Mouse (Mus musculus): Measurements from ENCODE around the gene Kcnk13.
"Not testable (repeated sequence)": the region's sequence is repeated elsewhere in the genome, so short reads cannot be mapped to it uniquely, and the experiment has no call there.

The Kcnk13 gene

DNA sequence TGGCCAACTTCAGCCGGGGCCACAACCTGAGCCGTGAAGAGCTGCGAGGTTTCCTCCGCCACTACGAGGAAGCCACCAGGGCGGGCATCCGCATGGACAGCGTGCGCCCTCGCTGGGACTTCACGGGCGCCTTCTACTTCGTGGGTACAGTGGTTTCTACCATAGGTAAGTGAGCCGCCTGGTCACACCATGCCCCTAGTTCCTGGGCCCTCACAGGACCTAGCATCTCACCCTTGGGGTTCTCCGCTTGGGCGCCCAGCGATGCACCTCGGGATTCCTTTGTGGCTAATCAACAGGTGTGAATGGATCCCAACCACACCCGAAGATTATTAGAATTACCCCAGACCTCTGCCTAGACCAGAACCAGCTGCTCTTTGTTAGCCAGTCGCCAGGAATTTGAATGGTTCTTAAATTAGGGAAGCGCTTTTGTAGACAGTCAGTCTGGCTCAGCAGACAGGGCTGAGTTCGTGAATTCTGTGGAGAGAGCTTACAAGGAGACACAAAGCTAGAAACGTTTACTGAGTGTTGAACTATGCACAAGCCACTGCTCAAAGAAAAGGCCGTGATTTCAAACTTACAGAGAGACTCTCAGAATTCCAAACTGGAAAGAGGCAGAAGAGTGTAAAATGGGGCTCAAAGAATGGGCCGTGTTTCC is 1.9 kb downstream of the Kcnk13 start:
- peak in 1 of 2 experiments; percentile 38 for DNase-seq

GRCm38 (mm10) chr12:99966881-99967363 is 2.6 kb downstream of the Kcnk13 start:
- DNase-seq, result peak; percentile 36 to 55

DNA sequence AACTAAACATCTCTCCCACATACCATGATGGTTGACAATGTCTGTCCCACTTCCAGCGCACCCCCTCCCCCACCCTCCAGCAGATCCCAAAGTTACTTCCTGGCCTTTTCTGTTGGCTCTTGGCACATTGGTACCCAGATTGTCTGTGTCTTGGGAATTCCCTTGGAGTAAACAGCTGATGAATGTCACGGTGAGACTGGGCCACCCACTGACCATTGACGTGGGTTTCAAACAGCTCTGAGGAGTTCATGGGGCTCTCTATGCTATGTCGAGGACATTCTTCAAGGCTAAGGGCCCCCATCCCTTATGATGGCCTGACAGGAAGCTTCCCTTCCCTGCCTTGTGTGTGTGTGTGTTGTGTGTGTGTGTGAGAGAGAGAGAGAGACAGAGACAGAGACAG is 5.6 kb downstream of the Kcnk13 start:
- no peak for DNase-seq

DNA sequence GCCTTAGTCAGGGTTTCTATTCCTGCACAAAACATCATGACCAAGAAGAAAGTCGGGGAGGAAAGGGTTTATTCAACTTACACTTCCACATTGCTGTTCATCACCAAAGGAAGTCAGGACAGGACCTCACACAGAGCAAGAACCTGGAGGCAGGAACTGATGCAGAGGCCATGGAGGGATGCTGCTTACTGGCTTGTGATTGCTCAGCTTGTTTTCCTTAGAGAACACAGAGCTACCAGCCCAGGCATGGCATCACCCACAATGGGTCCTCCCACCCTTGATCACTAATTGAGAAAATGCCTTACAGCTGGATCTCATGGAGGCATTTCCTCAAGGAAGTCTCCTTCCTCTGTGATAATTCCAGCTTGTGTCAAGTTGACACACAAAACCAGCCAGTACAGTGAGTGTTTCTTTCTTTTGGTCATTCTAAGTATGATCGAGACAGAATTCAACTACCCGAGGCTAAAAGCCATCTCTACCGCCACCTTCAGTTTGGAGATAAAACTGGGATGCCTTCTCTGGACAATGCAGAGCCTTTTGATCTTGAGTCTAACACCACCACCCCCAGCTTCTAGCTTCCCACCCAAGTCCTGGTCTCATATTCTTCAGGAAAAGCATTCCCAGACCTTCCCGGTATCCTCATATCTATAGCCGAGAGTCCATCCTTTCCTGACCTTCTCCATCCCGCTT is 7.1 kb downstream of the Kcnk13 start:
- DNase-seq, result not testable (repeated sequence)

- no peak for DNase-seq
These were observed 8.5 kb downstream of the Kcnk13 start for GRCm38 (mm10) chr12:99972825-99973224.

GRCm38 (mm10) chr12:99973659-99974058 is 9.4 kb downstream of the Kcnk13 start:
- DNase-seq, result no peak

GRCm38 (mm10) chr12:99979541-99979940 is 15.2 kb downstream of the Kcnk13 start:
- DNase-seq, result no peak

- DNase-seq, result no peak
These were observed 22.5 kb downstream of the Kcnk13 start for GRCm38 (mm10) chr12:99986797-99987196.

- DNase-seq, result no peak
These were observed 23.8 kb downstream of the Kcnk13 start for GRCm38 (mm10) chr12:99988144-99988543.

- no peak for DNase-seq
These were observed 28.1 kb downstream of the Kcnk13 start for GRCm38 (mm10) chr12:99992362-99992862.

GRCm38 (mm10) chr12:99993146-99993890 is 29.0 kb downstream of the Kcnk13 start:
- DNase-seq, result no peak

- DNase-seq, result peak in 1 of 2 experiments; percentile 44
These were observed 31.7 kb downstream of the Kcnk13 start for GRCm38 (mm10) chr12:99995951-99996350.

GRCm38 (mm10) chr12:99999726-100000125 is 35.4 kb downstream of the Kcnk13 start:
- DNase-seq, result no peak

GRCm38 (mm10) chr12:100000381-100000780 is 36.1 kb downstream of the Kcnk13 start:
- DNase-seq, result no peak

DNA sequence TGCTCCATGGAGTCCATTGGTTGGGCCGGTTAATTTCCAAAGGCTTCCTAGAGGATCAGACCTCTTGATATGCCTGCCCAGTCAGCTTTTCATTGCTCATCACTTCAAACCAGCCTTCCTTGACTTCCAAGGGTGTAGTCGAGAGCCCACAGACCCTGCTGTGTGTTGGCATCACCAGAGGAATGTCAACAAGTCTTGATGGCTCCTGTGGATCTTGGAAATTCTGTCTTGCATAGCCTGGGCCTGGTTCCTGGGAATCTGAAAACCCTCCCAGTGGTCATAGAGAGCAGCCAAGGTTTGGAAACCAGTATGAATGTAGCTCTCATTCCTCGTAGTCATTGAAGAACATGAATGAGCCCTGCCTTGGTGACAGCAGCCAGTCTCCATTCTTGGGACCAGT is 36.9 kb downstream of the Kcnk13 start:
- DNase-seq, result no peak

GRCm38 (mm10) chr12:100001910-100002309 is 37.6 kb downstream of the Kcnk13 start:
- peak; percentile 64 to 87 for DNase-seq

GRCm38 (mm10) chr12:100002914-100003587 is 38.8 kb downstream of the Kcnk13 start:
- peak in 1 of 2 experiments; percentile 35 for DNase-seq

DNA sequence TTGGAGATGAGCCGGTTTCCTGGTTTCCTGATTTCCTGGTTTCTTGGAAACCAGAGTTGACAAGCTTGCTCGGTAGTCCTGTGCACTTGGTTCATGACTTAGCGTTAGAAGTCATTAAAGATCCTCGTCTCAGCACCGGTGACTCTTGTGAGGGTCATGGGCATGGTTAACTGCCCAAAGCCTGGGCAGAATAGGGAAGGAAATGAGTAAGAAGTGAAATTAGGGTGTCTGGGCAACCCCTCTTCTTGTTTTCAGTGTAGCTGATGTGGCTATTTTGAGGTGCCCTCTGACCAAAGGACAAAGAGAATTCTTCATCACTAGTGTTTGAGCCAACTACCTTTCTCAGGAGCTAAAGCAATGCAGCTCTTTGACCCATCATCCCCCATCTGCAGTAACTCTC is 41.0 kb downstream of the Kcnk13 start:
- no peak for DNase-seq

DNA sequence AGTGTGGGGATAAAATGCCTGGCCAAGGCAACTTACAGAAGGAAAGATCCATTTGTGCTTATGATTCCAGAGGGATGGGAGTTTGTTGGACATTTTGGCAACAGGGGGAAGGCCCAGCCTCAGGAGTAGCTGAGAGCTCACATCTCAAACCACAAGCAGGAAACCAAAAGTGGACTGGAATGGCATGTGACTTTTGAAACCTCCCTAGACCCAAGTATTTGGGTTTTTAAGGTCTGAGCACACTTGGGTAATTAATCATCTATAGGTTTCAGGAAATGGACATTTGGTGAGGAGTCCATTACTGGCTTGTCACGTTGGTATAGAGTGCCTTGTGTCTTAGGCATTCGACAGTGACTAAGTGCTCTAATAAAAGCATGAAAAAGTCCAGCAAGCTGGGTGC is 42.4 kb downstream of the Kcnk13 start:
- DNase-seq, result no peak

- DNase-seq, result no peak
These were observed 48.5 kb downstream of the Kcnk13 start for GRCm38 (mm10) chr12:100012839-100013238.

- no peak for DNase-seq
These were observed 50.8 kb downstream of the Kcnk13 start for GRCm38 (mm10) chr12:100015146-100015545.

DNA sequence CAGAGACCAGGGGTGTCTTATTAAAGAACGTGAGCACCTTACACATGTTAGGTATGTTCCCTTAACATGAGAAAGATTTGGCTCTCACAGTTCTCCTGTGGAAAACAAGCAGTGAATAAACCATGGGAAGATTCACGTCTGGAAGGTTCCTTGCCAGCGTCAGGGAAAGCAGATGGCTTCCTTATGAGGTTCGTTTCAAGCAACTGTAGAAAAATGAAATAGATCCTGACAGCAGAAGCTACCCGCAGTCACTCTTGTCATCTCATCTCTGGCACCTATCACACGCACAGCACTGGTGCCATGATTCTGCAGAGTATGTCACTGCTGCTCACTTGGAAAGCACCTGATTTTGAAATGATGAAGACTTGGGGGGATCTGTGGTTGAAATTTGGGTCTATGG is 53.4 kb downstream of the Kcnk13 start:
- DNase-seq, result no peak

GRCm38 (mm10) chr12:100022490-100022889 is 58.2 kb downstream of the Kcnk13 start:
- DNase-seq, result no peak

All from lung, postnatal 4 days (tissue).